Mouse (Mus musculus): ENCODE results near the gene Prkcz. TPM values are rescaled to one million over a fixed set of nuclear protein-coding genes. Genes with fewer than 3 reads are reported as not detected.

The Prkcz gene
- polyA plus RNA-seq, 1 experiment = 73.8 TPM

- H3K27ac ChIP-seq (ENCODE audit: insufficient read depth, low read depth, low read length) = peak overlapping the region; percentile 93
- no peaks in the 10 kb centered on the region for H3K36me3 ChIP-seq (ENCODE audit: control insufficient read depth, insufficient read depth, low read length)
- no peak for TF ChIP-seq CTCF (IDR thresholded peaks at IDR 0.05; ENCODE audit: extremely low read depth, insufficient read length, insufficient replicate concordance, low read depth, low read length)
- TF ChIP-seq POLR2A (IDR thresholded peaks at IDR 0.05; ENCODE audit: low read depth, low read length) = peak; percentile 81
- no peaks in the 10 kb centered on the region for H3K27me3 ChIP-seq (ENCODE audit: control insufficient read depth, insufficient read depth, low read length)
- 9% methylated on average over 114 of the region's 116 CpGs for WGBS
- H3K4me1 ChIP-seq (ENCODE audit: control insufficient read depth, insufficient read depth, insufficient read length, low read length) = peaks cover 27% of the 10 kb centered on the region
- H3K4me3 ChIP-seq (ENCODE audit: low read depth, low read length) = peak overlapping the region; percentile 71
Measured at GRCm38 (mm10) chr4:155222841-155223593, 138.1 kb downstream of the Prkcz start.

- Histone ChIP-seq H3K4me3 (ENCODE audit: low read depth, low read length) (peak within 1 kb of the TSS; percentile 91), H3K27me3 (ENCODE audit: control insufficient read depth, insufficient read depth, low read length) (no peaks in the 10 kb centered on the region), H3K36me3 (ENCODE audit: control insufficient read depth, insufficient read depth, low read length) (no peaks in the 10 kb centered on the region), H3K4me1 (ENCODE audit: control insufficient read depth, insufficient read depth, insufficient read length, low read length) (peaks cover 33% of the 10 kb centered on the region), H3K27ac (ENCODE audit: insufficient read depth, low read depth, low read length) (peak within 1 kb of the TSS; percentile 93)
- TF ChIP-seq CTCF (IDR thresholded peaks at IDR 0.05; ENCODE audit: extremely low read depth, insufficient read length, insufficient replicate concordance, low read depth, low read length) (no peak), POLR2A (IDR thresholded peaks at IDR 0.05; ENCODE audit: low read depth, low read length) (no peak)
- WGBS = 15% methylated on average over 60 of the region's 63 CpGs
Measured at GRCm38 (mm10) chr4:155222552-155222840, 138.7 kb downstream of the Prkcz start, which contains the start of gene Ski. TSS of gene Ski (minus strand) at chr4:155222592.

- under 1% methylated on average over 91 of the region's 93 CpGs for WGBS
Measured at GRCm38 (mm10) chr4:155221599-155222551, 139.3 kb downstream of the Prkcz start.

GRCm38 (mm10) chr4:155221106-155221505, 140.1 kb downstream of the Prkcz start:
- peak overlapping the region; percentile 23; the same call in 1 of the 2 replicates for H3K27ac ChIP-seq (ENCODE audit: insufficient read depth, low read depth, low read length)
- peak overlapping the region; percentile 91 for H3K4me3 ChIP-seq (ENCODE audit: low read depth, low read length)
- WGBS = 1% methylated on average over 7 of the region's 7 CpGs

More at GRCm38 (mm10) chr4:155221599-155222551, 139.3 kb downstream of the Prkcz start:
- Histone ChIP-seq H3K36me3 (ENCODE audit: control insufficient read depth, insufficient read depth, low read length) (no peaks in the 10 kb centered on the region), H3K4me3 (ENCODE audit: low read depth, low read length) (peak overlapping the region; percentile 91), H3K4me1 (ENCODE audit: control insufficient read depth, insufficient read depth, insufficient read length, low read length) (peaks cover 35% of the 10 kb centered on the region), H3K27ac (ENCODE audit: insufficient read depth, low read depth, low read length) (peak overlapping the region; percentile 23), H3K27me3 (ENCODE audit: control insufficient read depth, insufficient read depth, low read length) (no peaks in the 10 kb centered on the region)
- TF ChIP-seq POLR2A (IDR thresholded peaks at IDR 0.05; ENCODE audit: low read depth, low read length) (no peak), CTCF (IDR thresholded peaks at IDR 0.05; ENCODE audit: extremely low read depth, insufficient read length, insufficient replicate concordance, low read depth, low read length) (no peak)

GRCm38 (mm10) chr4:155220213-155221100, 140.7 kb downstream of the Prkcz start:
- no peaks in the 10 kb centered on the region for H3K27me3 ChIP-seq (ENCODE audit: control insufficient read depth, insufficient read depth, low read length)
- H3K27ac ChIP-seq (ENCODE audit: insufficient read depth, low read depth, low read length) = peak overlapping the region; percentile 23; the same call in 1 of the 2 replicates
- 10% methylated on average over 14 of the region's 14 CpGs for WGBS
- peak overlapping the region; percentile 91 for H3K4me3 ChIP-seq (ENCODE audit: low read depth, low read length)
- no peak for TF ChIP-seq POLR2A (IDR thresholded peaks at IDR 0.05; ENCODE audit: low read depth, low read length)
- no peak for TF ChIP-seq CTCF (IDR thresholded peaks at IDR 0.05; ENCODE audit: extremely low read depth, insufficient read length, insufficient replicate concordance, low read depth, low read length)
- no peaks in the 10 kb centered on the region for H3K36me3 ChIP-seq (ENCODE audit: control insufficient read depth, insufficient read depth, low read length)
- H3K4me1 ChIP-seq (ENCODE audit: control insufficient read depth, insufficient read depth, insufficient read length, low read length) = peaks cover 49% of the 10 kb centered on the region

More at GRCm38 (mm10) chr4:155221106-155221505, 140.1 kb downstream of the Prkcz start:
- no peak for TF ChIP-seq CTCF (IDR thresholded peaks at IDR 0.05; ENCODE audit: extremely low read depth, insufficient read length, insufficient replicate concordance, low read depth, low read length)
- no peak for TF ChIP-seq POLR2A (IDR thresholded peaks at IDR 0.05; ENCODE audit: low read depth, low read length)
- peaks cover 43% of the 10 kb centered on the region for H3K4me1 ChIP-seq (ENCODE audit: control insufficient read depth, insufficient read depth, insufficient read length, low read length)
- no peaks in the 10 kb centered on the region for H3K27me3 ChIP-seq (ENCODE audit: control insufficient read depth, insufficient read depth, low read length)
- no peaks in the 10 kb centered on the region for H3K36me3 ChIP-seq (ENCODE audit: control insufficient read depth, insufficient read depth, low read length)
